Mouse (Mus musculus) spleen, adult 2 months (tissue): ENCODE measurements around the gene Cpm.

Experiments
- CTCF ChIP-seq: fragments of 200-500 bp; IDR thresholded peaks from 2 replicates; pipeline ENCODE4 v1.5.1; 2011; ENCODE audit warnings: mild to moderate bottlenecking, inconsistent platforms; ENCODE audit not compliant: insufficient read depth, insufficient read length, insufficient replicate concordance; ENCODE audit errors: extremely low read depth
- POLR2A ChIP-seq: fragments of 200-500 bp; IDR thresholded peaks from 2 replicates; pipeline ENCODE4 v1.6.1; 2011; ENCODE audit warnings: low read depth, low read length, inconsistent platforms

DNA sequence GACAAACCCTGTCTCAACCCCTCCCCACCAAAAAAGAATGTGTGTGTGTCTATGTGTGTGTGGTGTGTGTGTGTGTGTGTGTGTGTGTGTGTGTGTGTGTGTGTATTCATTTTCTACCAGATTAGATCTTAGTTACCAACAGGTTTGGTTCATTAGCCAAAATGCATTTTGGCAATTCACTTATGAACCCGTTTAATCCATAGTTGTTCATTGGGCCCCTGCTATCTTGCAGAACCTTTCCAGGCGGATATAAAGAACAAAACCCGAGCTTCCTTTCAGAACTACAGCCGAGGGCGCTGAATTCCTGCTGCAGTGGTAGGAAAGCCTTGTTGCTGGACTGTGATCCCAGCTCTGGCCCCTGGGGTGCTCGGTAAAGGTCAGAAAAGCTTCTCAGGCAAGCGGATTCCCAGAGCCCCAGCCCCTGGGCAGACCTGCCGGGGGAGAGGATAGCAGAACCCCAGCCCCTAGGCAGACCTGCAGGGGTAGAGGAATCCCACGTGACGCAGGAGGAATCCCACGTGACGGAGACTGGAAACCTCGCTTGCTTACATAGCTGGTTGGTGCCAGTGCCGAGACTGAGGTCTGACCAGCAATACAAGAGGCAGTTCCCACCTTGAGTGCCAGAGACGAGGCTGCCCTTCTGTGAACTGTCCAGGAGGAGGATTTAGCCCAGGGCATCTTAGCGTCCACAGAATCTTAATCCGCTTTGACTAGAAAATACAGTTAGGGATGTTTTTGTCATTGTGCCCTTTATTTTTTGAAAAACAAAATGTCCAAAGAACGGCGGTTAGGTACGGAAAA lies 12.3 kb downstream of the Cpm start:
- TF ChIP-seq CTCF = no peak
- no peak for TF ChIP-seq POLR2A
